Mouse (Mus musculus): ENCODE results near the gene Lhx5. TPM values are rescaled to one million over a fixed set of nuclear protein-coding genes. Genes with fewer than 3 reads are reported as not detected.

Lhx5 gene
- polyA plus RNA-seq, 1 experiment from 2014 or later = not detected

DNA sequence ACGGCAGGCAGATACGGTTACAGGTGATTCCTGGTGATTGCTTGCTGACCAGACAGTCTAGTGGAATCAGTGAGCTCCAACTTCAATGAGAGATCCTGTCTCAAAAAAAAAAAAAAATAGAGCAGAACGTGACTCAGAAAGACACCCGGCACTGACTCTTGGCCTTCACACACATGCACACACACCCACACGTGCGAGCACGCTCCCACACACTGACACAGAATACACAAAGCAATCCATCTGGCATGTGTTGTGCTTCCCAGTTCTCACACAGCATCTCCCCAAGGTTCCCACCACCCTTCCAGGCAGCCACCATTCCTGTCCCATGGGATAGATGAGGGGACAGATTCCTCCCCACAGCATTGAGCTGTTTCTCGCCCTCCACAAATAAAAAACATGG is 11.4 kb upstream of the Lhx5 start:
- no peaks in the 10 kb centered on the region for H3K4me1 ChIP-seq
- no peak overlapping the region for H3K4me3 ChIP-seq
- no peaks in the 10 kb centered on the region for H3K9me3 ChIP-seq
- H3K27ac ChIP-seq (replicated peaks) = no peak overlapping the region
- H3K27me3 ChIP-seq (replicated peaks) = peaks cover 94% of the 10 kb centered on the region
- 74% methylated on average over 8 of the region's 8 CpGs for WGBS
- no peak overlapping the region for H3K4me2 ChIP-seq
- H3K36me3 ChIP-seq = no peaks in the 10 kb centered on the region
- ATAC-seq (ENCODE audit: extremely low read depth, insufficient number of reproducible peaks, low FRiP score, low TSS enrichment) = no peak
- H3K9ac ChIP-seq = no peak overlapping the region

GRCm38 (mm10) chr5:120424039-120424438 is 7.5 kb upstream of the Lhx5 start:
- no peak overlapping the region for H3K27ac ChIP-seq (replicated peaks)
- no peaks in the 10 kb centered on the region for H3K9me3 ChIP-seq
- WGBS = 0% methylated on average over 19 of the region's 19 CpGs
- H3K27me3 ChIP-seq (replicated peaks) = peaks cover 99% of the 10 kb centered on the region
- H3K36me3 ChIP-seq = no peaks in the 10 kb centered on the region
- no peak overlapping the region for H3K4me3 ChIP-seq
- no peak overlapping the region for H3K4me2 ChIP-seq
- ATAC-seq (ENCODE audit: extremely low read depth, insufficient number of reproducible peaks, low FRiP score, low TSS enrichment) = no peak
- no peak overlapping the region for H3K9ac ChIP-seq
- no peaks in the 10 kb centered on the region for H3K4me1 ChIP-seq

DNA sequence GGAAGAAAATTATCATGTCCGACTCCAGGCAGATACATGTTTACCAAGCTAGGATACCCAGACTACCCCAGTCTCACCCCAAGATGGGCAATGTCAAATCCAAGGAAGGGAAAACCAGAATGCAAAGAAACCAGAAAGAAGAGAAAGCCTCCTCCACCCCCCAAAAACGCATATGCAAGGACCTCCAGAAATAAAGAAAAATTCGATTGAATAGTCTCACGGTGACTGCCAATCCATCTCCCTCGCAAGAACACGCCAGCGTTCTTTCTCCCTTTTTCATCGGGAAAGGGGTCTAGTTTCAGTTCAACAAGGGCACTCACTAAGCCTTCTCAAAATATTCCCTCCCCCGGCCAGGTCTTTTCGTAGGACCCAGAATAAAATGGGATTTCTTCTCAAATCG is 6.8 kb upstream of the Lhx5 start:
- no peaks in the 10 kb centered on the region for H3K9me3 ChIP-seq
- H3K4me1 ChIP-seq = no peaks in the 10 kb centered on the region
- 2% methylated on average over 11 of the region's 11 CpGs for WGBS
- no peak for ATAC-seq (ENCODE audit: extremely low read depth, insufficient number of reproducible peaks, low FRiP score, low TSS enrichment)
- no peak overlapping the region for H3K4me3 ChIP-seq
- H3K27ac ChIP-seq (replicated peaks) = no peak overlapping the region
- H3K36me3 ChIP-seq = no peaks in the 10 kb centered on the region
- H3K4me2 ChIP-seq = no peak overlapping the region
- H3K27me3 ChIP-seq (replicated peaks) = peaks cover 98% of the 10 kb centered on the region
- no peak overlapping the region for H3K9ac ChIP-seq

- no peak overlapping the region for H3K9ac ChIP-seq
- H3K4me1 ChIP-seq = no peaks in the 10 kb centered on the region
- H3K27ac ChIP-seq (replicated peaks) = no peak overlapping the region
- no peaks in the 10 kb centered on the region for H3K9me3 ChIP-seq
- peaks cover 98% of the 10 kb centered on the region for H3K27me3 ChIP-seq (replicated peaks)
- 1% methylated on average over 19 of the region's 20 CpGs for WGBS
- H3K4me3 ChIP-seq = no peak overlapping the region
- no peak for ATAC-seq (ENCODE audit: extremely low read depth, insufficient number of reproducible peaks, low FRiP score, low TSS enrichment)
- H3K4me2 ChIP-seq = no peak overlapping the region
- H3K36me3 ChIP-seq = no peaks in the 10 kb centered on the region
These were observed 5.8 kb upstream of the Lhx5 start for GRCm38 (mm10) chr5:120425711-120426110.

DNA sequence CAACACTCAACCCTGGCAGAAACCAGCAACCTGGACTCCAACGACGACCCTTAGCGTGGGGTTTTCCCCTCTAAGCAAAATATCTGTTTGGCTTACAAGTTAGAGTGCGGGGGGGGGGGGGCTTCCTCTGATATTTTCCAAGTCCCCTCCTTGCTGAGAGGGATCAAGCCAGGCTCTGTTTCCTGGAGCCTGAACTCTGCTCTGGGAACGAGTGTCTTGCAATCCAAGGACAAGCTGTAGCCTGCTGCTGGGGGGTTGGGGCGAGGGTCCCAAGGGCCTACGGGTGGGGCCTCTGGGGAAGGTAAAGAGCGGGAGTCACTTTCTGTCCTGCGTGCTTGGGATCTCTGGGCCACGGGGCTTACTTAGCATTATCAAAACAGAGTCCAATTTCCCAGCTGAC is 4.9 kb upstream of the Lhx5 start:
- H3K9ac ChIP-seq = no peak overlapping the region
- no peaks in the 10 kb centered on the region for H3K36me3 ChIP-seq
- H3K4me1 ChIP-seq = no peaks in the 10 kb centered on the region
- ATAC-seq (ENCODE audit: extremely low read depth, insufficient number of reproducible peaks, low FRiP score, low TSS enrichment) = no peak
- H3K27ac ChIP-seq (replicated peaks) = no peak overlapping the region
- H3K27me3 ChIP-seq (replicated peaks) = peaks cover 98% of the 10 kb centered on the region
- 1% methylated on average over 10 of the region's 10 CpGs for WGBS
- H3K9me3 ChIP-seq = no peaks in the 10 kb centered on the region
- H3K4me2 ChIP-seq = no peak overlapping the region
- H3K4me3 ChIP-seq = no peak overlapping the region

GRCm38 (mm10) chr5:120427451-120427938 is 4.0 kb upstream of the Lhx5 start:
- ATAC-seq (ENCODE audit: extremely low read depth, insufficient number of reproducible peaks, low FRiP score, low TSS enrichment) = no peak
- WGBS = under 1% methylated on average over 33 of the region's 33 CpGs

DNA sequence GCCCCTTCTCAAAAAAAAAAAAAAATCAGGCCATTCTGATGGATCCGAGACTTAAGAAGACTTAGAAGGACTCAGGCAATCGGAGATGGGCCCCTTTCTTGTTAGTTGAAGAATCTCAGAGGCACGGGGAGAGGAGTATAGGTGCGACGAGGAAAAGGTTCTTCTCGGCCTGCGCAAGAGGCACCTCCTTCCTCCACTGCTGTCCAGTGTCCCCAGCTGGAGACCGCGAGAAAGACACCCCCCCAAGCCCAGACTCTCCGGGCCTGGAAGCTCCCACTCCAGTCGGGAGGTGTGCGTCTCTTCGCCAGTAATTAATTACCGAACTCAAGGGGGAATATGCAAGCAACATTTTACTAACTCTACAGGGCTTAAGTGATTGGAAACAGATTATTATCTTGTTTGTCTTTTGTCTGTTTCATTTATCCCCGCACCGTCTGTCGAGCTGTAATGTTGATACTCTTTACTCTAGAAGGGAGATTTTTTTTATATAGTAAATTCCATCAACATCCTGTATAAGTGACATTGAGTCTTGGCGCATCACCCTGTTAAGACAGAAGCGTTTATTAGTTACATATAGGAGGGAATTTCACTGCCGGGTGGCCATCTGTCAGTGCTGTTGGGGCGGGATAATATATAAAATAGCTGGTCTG is 3.2 kb upstream of the Lhx5 start:
- WGBS = 2% methylated on average over 21 of the region's 21 CpGs

More at GRCm38 (mm10) chr5:120427451-120427938, 4.0 kb upstream of the Lhx5 start:
- Histone ChIP-seq H3K4me2 (no peak overlapping the region), H3K9ac (no peak overlapping the region), H3K4me1 (no peaks in the 10 kb centered on the region), H3K36me3 (no peaks in the 10 kb centered on the region), H3K27ac (replicated peaks) (no peak overlapping the region), H3K9me3 (no peaks in the 10 kb centered on the region), H3K27me3 (replicated peaks) (peaks cover 98% of the 10 kb centered on the region), H3K4me3 (no peak overlapping the region)

DNA sequence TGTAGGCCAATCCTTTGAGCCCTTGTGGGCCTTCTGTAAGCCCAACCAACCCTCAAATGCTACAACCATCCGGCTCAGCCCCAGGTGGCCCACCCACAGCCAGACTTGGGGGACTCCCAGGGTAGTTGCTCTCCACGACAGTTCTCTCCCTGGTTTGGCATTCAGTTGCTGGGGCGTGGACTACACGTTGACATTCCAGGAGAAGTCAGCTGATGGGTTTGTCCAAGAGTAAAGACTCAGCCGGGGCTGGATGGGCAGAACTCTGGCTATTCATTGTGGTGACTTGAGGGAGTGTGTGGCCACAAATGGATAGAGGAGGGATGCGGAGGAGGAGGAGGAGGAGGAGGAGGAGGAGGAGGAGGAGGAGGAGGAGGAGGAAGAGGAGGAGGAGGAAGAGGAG is 2.5 kb upstream of the Lhx5 start:
- H3K9me3 ChIP-seq = no peaks in the 10 kb centered on the region
- WGBS = 4% methylated on average over 5 of the region's 6 CpGs
- ATAC-seq (ENCODE audit: extremely low read depth, insufficient number of reproducible peaks, low FRiP score, low TSS enrichment) = no peak

More for the DNA sequence above, 3.2 kb upstream of the Lhx5 start:
- H3K27me3 ChIP-seq (replicated peaks) = peaks cover 98% of the 10 kb centered on the region
- H3K4me2 ChIP-seq = no peak overlapping the region
- no peak overlapping the region for H3K27ac ChIP-seq (replicated peaks)
- H3K9me3 ChIP-seq = no peaks in the 10 kb centered on the region
- H3K4me3 ChIP-seq = no peak overlapping the region
- no peaks in the 10 kb centered on the region for H3K4me1 ChIP-seq
- no peaks in the 10 kb centered on the region for H3K36me3 ChIP-seq
- H3K9ac ChIP-seq = no peak overlapping the region
- no peak for ATAC-seq (ENCODE audit: extremely low read depth, insufficient number of reproducible peaks, low FRiP score, low TSS enrichment)

DNA sequence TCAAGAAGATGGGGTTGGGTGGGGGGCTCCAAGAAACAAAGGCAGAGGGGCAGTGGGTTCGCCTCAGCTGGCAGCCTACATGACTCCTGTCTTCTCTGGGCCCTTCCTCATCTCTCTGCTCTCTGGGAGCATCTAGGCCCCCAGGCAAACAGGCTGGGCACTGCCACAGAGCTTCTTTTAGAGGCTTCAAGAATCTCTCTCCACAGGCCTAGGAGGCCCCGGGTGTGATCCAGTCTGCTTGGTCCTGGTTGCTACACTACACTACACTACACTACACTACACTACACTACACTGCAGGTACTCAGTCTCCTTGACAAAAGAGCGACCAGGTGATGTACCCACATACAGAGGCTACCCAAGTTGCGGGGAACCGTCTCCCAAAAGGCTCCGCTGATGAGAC is 1.8 kb upstream of the Lhx5 start:
- H3K36me3 ChIP-seq = no peaks in the 10 kb centered on the region
- no peak overlapping the region for H3K27ac ChIP-seq (replicated peaks)
- no peak overlapping the region for H3K9ac ChIP-seq
- no peaks in the 10 kb centered on the region for H3K4me1 ChIP-seq
- no peak overlapping the region for H3K4me3 ChIP-seq
- H3K4me2 ChIP-seq = no peak overlapping the region
- no peaks in the 10 kb centered on the region for H3K9me3 ChIP-seq
- 4% methylated on average over 6 of the region's 6 CpGs for WGBS
- H3K27me3 ChIP-seq (replicated peaks) = peaks cover 98% of the 10 kb centered on the region
- ATAC-seq (ENCODE audit: extremely low read depth, insufficient number of reproducible peaks, low FRiP score, low TSS enrichment) = no peak

More for the DNA sequence above, 2.5 kb upstream of the Lhx5 start:
- H3K4me1 ChIP-seq = no peaks in the 10 kb centered on the region
- no peaks in the 10 kb centered on the region for H3K36me3 ChIP-seq
- no peak overlapping the region for H3K9ac ChIP-seq
- peaks cover 98% of the 10 kb centered on the region for H3K27me3 ChIP-seq (replicated peaks)
- H3K4me2 ChIP-seq = no peak overlapping the region
- no peak overlapping the region for H3K4me3 ChIP-seq
- H3K27ac ChIP-seq (replicated peaks) = no peak overlapping the region

DNA sequence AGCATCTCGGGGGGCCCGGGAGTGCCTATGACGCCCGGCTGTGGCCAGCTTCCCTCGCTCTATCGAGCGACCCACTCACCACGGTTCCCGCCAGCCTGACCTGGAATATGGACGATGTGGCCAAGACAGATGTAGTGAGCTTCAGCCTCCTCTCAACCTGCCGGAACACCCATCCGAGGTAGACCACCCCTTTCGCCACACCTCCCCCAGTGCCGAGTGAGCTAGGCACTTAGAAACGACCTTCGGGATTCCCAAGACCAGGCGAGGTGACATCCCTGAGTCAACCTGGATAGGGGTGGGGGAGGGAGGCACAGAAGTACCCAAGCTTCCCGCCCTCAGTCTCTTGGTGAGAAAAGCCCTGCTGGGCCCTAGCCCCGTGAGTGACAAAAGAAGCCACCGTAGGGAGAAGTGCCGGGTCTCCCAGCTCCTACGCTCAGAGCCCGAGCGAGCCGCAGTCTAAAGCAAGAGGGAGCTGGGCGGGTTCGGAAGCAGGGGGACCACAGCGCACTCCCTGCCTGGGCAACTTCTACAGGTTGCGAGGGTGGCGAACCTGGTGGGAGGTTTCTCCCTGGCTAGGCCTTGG is 407 bp upstream of the Lhx5 start:
- no peak for ATAC-seq (ENCODE audit: extremely low read depth, insufficient number of reproducible peaks, low FRiP score, low TSS enrichment)

GRCm38 (mm10) chr5:120432486-120433015 is 1.1 kb downstream of the Lhx5 start:
- 0% methylated on average over 9 of the region's 9 CpGs for WGBS
- Histone ChIP-seq H3K4me2 (no peak overlapping the region), H3K36me3 (no peaks in the 10 kb centered on the region), H3K4me1 (peaks cover 11% of the 10 kb centered on the region), H3K27ac (replicated peaks) (no peak overlapping the region), H3K4me3 (no peak overlapping the region), H3K9me3 (no peaks in the 10 kb centered on the region), H3K9ac (no peak overlapping the region), H3K27me3 (replicated peaks) (peaks cover 99% of the 10 kb centered on the region)
- no peak for ATAC-seq (ENCODE audit: extremely low read depth, insufficient number of reproducible peaks, low FRiP score, low TSS enrichment)

More for the DNA sequence above, 407 bp upstream of the Lhx5 start:
- Histone ChIP-seq H3K9ac (no peak overlapping the region), H3K36me3 (no peaks in the 10 kb centered on the region), H3K9me3 (no peaks in the 10 kb centered on the region), H3K27me3 (replicated peaks) (peaks cover 99% of the 10 kb centered on the region), H3K4me2 (no peak overlapping the region), H3K27ac (replicated peaks) (no peak overlapping the region), H3K4me3 (no peak overlapping the region), H3K4me1 (peaks cover 8% of the 10 kb centered on the region)
- 2% methylated on average over 30 of the region's 30 CpGs for WGBS
